Mouse (Mus musculus): ENCODE data around the gene Klc2. TPM values are rescaled to one million over a fixed set of nuclear protein-coding genes. Genes with fewer than 3 reads are reported as not detected.

The Klc2 gene
- polyA plus RNA-seq, 1 experiment from 2014 or later: 59.0 TPM

Other genes starting within 250 kb of the Klc2 start
- gene Actn3, start 240.7 kb downstream of the Klc2 start, polyA plus RNA-seq (2014; fragmentation: Nextera tagmentation; extraction: Ambion mirVana): 2.1 and 3.1 TPM in 2 replicates
- 18.2 and 19.4 TPM in 2 replicates for gene Zdhhc24, start 239.9 kb downstream of the Klc2 start, polyA plus RNA-seq (2014; fragmentation: Nextera tagmentation; extraction: Ambion mirVana)
- gene Bbs1, start 211.9 kb downstream of the Klc2 start, polyA plus RNA-seq (2014; fragmentation: Nextera tagmentation; extraction: Ambion mirVana): 8.9 and 17.9 TPM in 2 replicates
- gene Dpp3, start 190.3 kb downstream of the Klc2 start, polyA plus RNA-seq (2014; fragmentation: Nextera tagmentation; extraction: Ambion mirVana): 102 and 103 TPM in 2 replicates
- 10.7 and 12.2 TPM in 2 replicates for gene Peli3, start 175.4 kb downstream of the Klc2 start, polyA plus RNA-seq (2014; fragmentation: Nextera tagmentation; extraction: Ambion mirVana)
- gene Mrpl11, start 156.4 kb downstream of the Klc2 start, polyA plus RNA-seq (2014; fragmentation: Nextera tagmentation; extraction: Ambion mirVana): 117 and 122 TPM in 2 replicates
- gene Npas4, start 128.2 kb downstream of the Klc2 start, polyA plus RNA-seq (2014; fragmentation: Nextera tagmentation; extraction: Ambion mirVana): 0.24 and 0.58 TPM in 2 replicates
- gene Slc29a2, start 94.7 kb downstream of the Klc2 start, polyA plus RNA-seq (2014; fragmentation: Nextera tagmentation; extraction: Ambion mirVana): 6.2 and 8.7 TPM in 2 replicates
- gene B4gat1, start 79.7 kb downstream of the Klc2 start, polyA plus RNA-seq (2014; fragmentation: Nextera tagmentation; extraction: Ambion mirVana): 69.7 and 77.4 TPM in 2 replicates
- 1.5 and 1.6 TPM in 2 replicates for gene AC124502.3, start 79.7 kb downstream of the Klc2 start, polyA plus RNA-seq (2014; fragmentation: Nextera tagmentation; extraction: Ambion mirVana)
- gene Brms1, start 77.2 kb downstream of the Klc2 start, polyA plus RNA-seq (2014; fragmentation: Nextera tagmentation; extraction: Ambion mirVana): 32.0 and 39.0 TPM in 2 replicates
- 0.58 and 1.6 TPM in 2 replicates for gene Rin1, start 68.1 kb downstream of the Klc2 start, polyA plus RNA-seq (2014; fragmentation: Nextera tagmentation; extraction: Ambion mirVana)
- 6.2 and 20.4 TPM in 2 replicates for gene Cd248, start 50.5 kb downstream of the Klc2 start, polyA plus RNA-seq (2014; fragmentation: Nextera tagmentation; extraction: Ambion mirVana)
- 8.3 and 15.7 TPM in 2 replicates for gene Tmem151a, start 33.0 kb downstream of the Klc2 start, polyA plus RNA-seq (2014; fragmentation: Nextera tagmentation; extraction: Ambion mirVana)
- 62.2 and 62.7 TPM in 2 replicates for gene Yif1a, start 30.0 kb downstream of the Klc2 start, polyA plus RNA-seq (2014; fragmentation: Nextera tagmentation; extraction: Ambion mirVana)
- gene Cnih2, start 20.0 kb downstream of the Klc2 start, polyA plus RNA-seq (2014; fragmentation: Nextera tagmentation; extraction: Ambion mirVana): 518 and 616 TPM in 2 replicates
- 227 and 228 TPM in 2 replicates for gene Rab1b, start 11.5 kb downstream of the Klc2 start, polyA plus RNA-seq (2014; fragmentation: Nextera tagmentation; extraction: Ambion mirVana)
- 42.4 and 48.4 TPM in 2 replicates for gene Pacs1, start 154.6 kb upstream of the Klc2 start, polyA plus RNA-seq (2014; fragmentation: Nextera tagmentation; extraction: Ambion mirVana)
- gene Sf3b2, start 176.9 kb upstream of the Klc2 start, polyA plus RNA-seq (2014; fragmentation: Nextera tagmentation; extraction: Ambion mirVana): 291 and 365 TPM in 2 replicates
- 29.0 and 35.5 TPM in 2 replicates for gene Gal3st3, start 179.8 kb upstream of the Klc2 start, polyA plus RNA-seq (2014; fragmentation: Nextera tagmentation; extraction: Ambion mirVana)
- gene Catsper1, start 217.2 kb upstream of the Klc2 start, polyA plus RNA-seq (2014; fragmentation: Nextera tagmentation; extraction: Ambion mirVana): not detected in 2 replicates
- 7.7 and 8.4 TPM in 2 replicates for gene Cst6, start 231.0 kb upstream of the Klc2 start, polyA plus RNA-seq (2014; fragmentation: Nextera tagmentation; extraction: Ambion mirVana)
- gene Eif1ad, start 248.2 kb upstream of the Klc2 start, polyA plus RNA-seq (2014; fragmentation: Nextera tagmentation; extraction: Ambion mirVana): 36.4 and 36.6 TPM in 2 replicates
- 330 and 375 TPM in 2 replicates for gene Banf1, start 248.6 kb upstream of the Klc2 start, polyA plus RNA-seq (2014; fragmentation: Nextera tagmentation; extraction: Ambion mirVana)

Data from midbrain, embryonic 14.5 days (tissue).